Mouse (Mus musculus) Muller cell, postnatal 12 days (primary cell): ENCODE measurements at regions not wholly inside any gene's neighbourhood (a gene's known extent, or its start where the extent isn't known, plus 50 kb on each side); places are given as distances from the start of the nearest gene placed in this dataset.
A peak's percentile ranks its signal among the peaks of the same experiment; 100 is the strongest.
"Not testable (repeated sequence)": the region's sequence is repeated elsewhere in the genome, so short reads cannot be mapped to it uniquely, and the experiment has no call there.

ENCODE experiments used
- DNase-seq: peaks from one replicate; pipeline ENCODE4 v3.0.0-alpha.2; 2015; ENCODE audit errors: inconsistent ontology term

- peak; percentile 52 for DNase-seq
Observed at GRCm38 (mm10) chr4:101366905-101367679, 52.0 kb upstream of the Ak4 start.

GRCm38 (mm10) chr4:101365299-101365698, 53.8 kb upstream of the Ak4 start:
- DNase-seq, result no peak

- DNase-seq, result no peak
Observed at GRCm38 (mm10) chr4:101364716-101365115, 54.4 kb upstream of the Ak4 start.

GRCm38 (mm10) chr4:101363231-101363630, 55.8 kb upstream of the Ak4 start:
- DNase-seq, result not testable (repeated sequence)

- no peak for DNase-seq
Observed at GRCm38 (mm10) chr4:101361779-101362178, 57.3 kb upstream of the Ak4 start.

GRCm38 (mm10) chr4:101360296-101360695, 58.8 kb upstream of the Ak4 start:
- DNase-seq, result no peak

GRCm38 (mm10) chr4:101359119-101359518, 60.0 kb upstream of the Ak4 start:
- no peak for DNase-seq

- no peak for DNase-seq
Observed at GRCm38 (mm10) chr4:101358525-101358924, 60.6 kb upstream of the Ak4 start.

GRCm38 (mm10) chr4:101357923-101358322, 61.2 kb upstream of the Ak4 start:
- DNase-seq, result no peak

GRCm38 (mm10) chr4:101356954-101357891, 61.9 kb upstream of the Ak4 start:
- peak; percentile 56 for DNase-seq

- DNase-seq, result peak; percentile 90
Observed at GRCm38 (mm10) chr4:101356093-101356953, 62.8 kb upstream of the Ak4 start.

GRCm38 (mm10) chr4:101355431-101356092, 63.5 kb upstream of the Ak4 start:
- peak; percentile 31 for DNase-seq

GRCm38 (mm10) chr4:101354951-101355350, 64.1 kb upstream of the Ak4 start:
- peak; percentile 20 for DNase-seq

GRCm38 (mm10) chr4:101354086-101354855, 64.8 kb upstream of the Ak4 start:
- DNase-seq, result no peak

GRCm38 (mm10) chr4:101352178-101352577, 66.9 kb upstream of the Ak4 start:
- DNase-seq, result no peak

- DNase-seq, result no peak
Observed at GRCm38 (mm10) chr4:101351716-101352115, 67.4 kb upstream of the Ak4 start.

- DNase-seq, result no peak
Observed at GRCm38 (mm10) chr4:101350656-101351055, 68.4 kb upstream of the Ak4 start.

- DNase-seq, result no peak
Observed at GRCm38 (mm10) chr4:101350222-101350621, 68.9 kb upstream of the Ak4 start.

GRCm38 (mm10) chr4:101349413-101349812, 69.7 kb upstream of the Ak4 start:
- DNase-seq, result peak; percentile 18

GRCm38 (mm10) chr4:101347309-101347708, 71.8 kb upstream of the Ak4 start:
- no peak for DNase-seq
